Mouse (Mus musculus): ENCODE measurements around the gene Hils1. TPM values are rescaled to one million over a fixed set of nuclear protein-coding genes. Genes with fewer than 3 reads are reported as not detected.

The Hils1 gene
- polyA plus RNA-seq, 1 experiment: not detected

DNA sequence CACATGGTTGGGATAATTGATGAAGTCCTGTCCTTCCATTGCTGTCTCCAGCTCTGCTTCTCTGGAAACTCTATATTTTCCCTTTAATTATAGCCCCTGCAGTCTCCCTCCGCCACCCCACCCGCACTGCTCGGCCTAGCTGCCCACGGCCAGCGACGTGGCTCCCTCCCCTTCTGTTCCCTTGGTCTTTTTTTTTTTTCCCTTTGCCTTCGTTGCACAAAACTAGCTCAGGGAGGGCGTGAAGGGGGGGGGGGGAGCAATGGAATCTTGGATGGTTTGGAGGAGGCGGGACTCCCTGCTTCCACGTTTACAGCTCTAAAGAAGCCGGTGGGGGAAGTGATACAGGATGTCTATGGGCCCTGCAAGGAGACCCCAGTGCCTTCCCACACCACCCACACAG, 32.9 kb upstream of the Hils1 start:
- Histone ChIP-seq H3K4me3 (ENCODE audit: insufficient read depth, low read depth, low read length) (no peak overlapping the region), H3K27ac (ENCODE audit: insufficient read depth, low read depth, low read length) (no peak overlapping the region), H3K4me1 (ENCODE audit: control insufficient read depth, insufficient read depth, low read length) (peaks cover 38% of the 10 kb centered on the region)
- WGBS: 19% methylated on average over 11 of the region's 11 CpGs
- no peak for TF ChIP-seq CTCF (IDR thresholded peaks at IDR 0.05; ENCODE audit: insufficient read depth, low read depth, low read length)
- TF ChIP-seq POLR2A (IDR thresholded peaks at IDR 0.05; ENCODE audit: insufficient read depth, low read depth, low read length): no peak

DNA sequence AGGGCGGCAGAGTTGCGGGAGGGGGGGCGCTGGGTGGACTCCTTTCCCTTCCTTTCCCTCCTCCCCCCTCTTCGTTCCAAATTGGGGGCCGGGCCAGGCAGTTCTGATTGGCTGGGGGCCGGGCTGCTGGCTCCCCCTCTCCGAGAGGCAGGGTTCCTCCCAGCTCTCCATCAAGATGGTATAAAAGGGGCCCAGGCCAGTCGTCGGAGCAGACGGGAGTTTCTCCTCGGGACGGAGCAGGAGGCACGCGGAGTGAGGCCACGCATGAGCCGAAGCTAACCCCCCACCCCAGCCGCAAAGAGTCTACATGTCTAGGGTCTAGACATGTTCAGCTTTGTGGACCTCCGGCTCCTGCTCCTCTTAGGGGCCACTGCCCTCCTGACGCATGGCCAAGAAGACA, 31.3 kb upstream of the Hils1 start, which contains the start of gene Col1a1:
Gene Col1a1 (plus strand): TSS at position 180 of the 400 bp plus-strand sequence.
- Histone ChIP-seq H3K27ac (ENCODE audit: insufficient read depth, low read depth, low read length) (no peak within 1 kb of the TSS), H3K4me3 (ENCODE audit: insufficient read depth, low read depth, low read length) (no peak within 1 kb of the TSS; the same call in 1 of the 2 replicates), H3K4me1 (ENCODE audit: control insufficient read depth, insufficient read depth, low read length) (peaks cover 38% of the 10 kb centered on the region)
- 33% methylated on average over 19 of the region's 19 CpGs for WGBS
- TF ChIP-seq CTCF (IDR thresholded peaks at IDR 0.05; ENCODE audit: insufficient read depth, low read depth, low read length) (no peak), POLR2A (IDR thresholded peaks at IDR 0.05; ENCODE audit: insufficient read depth, low read depth, low read length) (no peak)

DNA sequence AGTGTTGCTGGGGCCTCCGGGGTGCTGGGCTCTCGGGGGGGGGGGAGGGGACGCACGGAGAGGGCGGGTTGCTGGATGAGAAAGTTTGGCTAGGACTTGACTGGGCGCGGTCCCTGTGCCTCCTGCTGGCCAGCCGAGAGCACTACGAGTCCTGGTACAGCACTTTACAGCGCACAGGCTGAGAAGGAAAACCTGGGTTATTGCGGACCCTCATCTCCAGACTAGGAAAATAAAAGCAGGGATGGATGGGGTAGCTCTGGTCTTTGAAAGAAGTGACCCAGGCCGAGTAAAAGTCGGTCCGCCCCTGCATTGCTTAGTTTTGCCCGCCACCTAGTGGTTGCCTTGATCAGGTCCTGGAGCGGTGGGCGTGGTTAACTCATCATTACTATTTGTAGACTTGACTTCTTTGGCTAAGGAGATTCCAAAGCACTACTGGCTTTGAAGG, 30.5 kb upstream of the Hils1 start:
- WGBS: under 1% methylated on average over 17 of the region's 17 CpGs
- Histone ChIP-seq H3K4me3 (ENCODE audit: insufficient read depth, low read depth, low read length) (no peak overlapping the region; the same call in 1 of the 2 replicates), H3K27ac (ENCODE audit: insufficient read depth, low read depth, low read length) (no peak overlapping the region), H3K4me1 (ENCODE audit: control insufficient read depth, insufficient read depth, low read length) (peaks cover 38% of the 10 kb centered on the region)
- TF ChIP-seq CTCF (IDR thresholded peaks at IDR 0.05; ENCODE audit: insufficient read depth, low read depth, low read length) (peak; percentile 100), POLR2A (IDR thresholded peaks at IDR 0.05; ENCODE audit: insufficient read depth, low read depth, low read length) (no peak)

DNA sequence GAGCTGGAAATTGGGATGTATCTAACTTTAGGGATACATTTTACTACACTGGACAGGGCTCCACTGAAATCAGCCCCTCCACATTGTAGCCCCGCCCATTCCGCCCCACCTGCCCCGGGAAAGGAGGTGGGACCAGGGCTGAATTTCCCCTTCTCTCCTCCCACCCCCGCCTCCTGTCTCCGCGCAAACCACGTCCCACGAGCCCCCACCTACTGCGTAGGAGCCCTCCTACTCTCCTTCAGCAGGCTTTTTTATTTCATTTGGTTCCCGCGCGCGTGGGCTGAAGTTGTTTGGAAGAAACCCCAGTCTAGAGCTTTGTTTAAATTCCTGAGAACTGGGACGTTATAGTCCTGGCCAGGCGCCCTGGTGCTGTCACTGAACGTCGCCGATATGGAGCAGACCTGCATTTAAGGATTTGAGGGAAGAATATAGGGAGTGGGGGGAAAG, 30.0 kb upstream of the Hils1 start:
- no peak for TF ChIP-seq POLR2A (IDR thresholded peaks at IDR 0.05; ENCODE audit: insufficient read depth, low read depth, low read length)
- TF ChIP-seq CTCF (IDR thresholded peaks at IDR 0.05; ENCODE audit: insufficient read depth, low read depth, low read length): no peak
- 2% methylated on average over 18 of the region's 18 CpGs for WGBS
- H3K4me3 ChIP-seq (ENCODE audit: insufficient read depth, low read depth, low read length): peak overlapping the region; percentile 19; the same call in 1 of the 2 replicates

DNA sequence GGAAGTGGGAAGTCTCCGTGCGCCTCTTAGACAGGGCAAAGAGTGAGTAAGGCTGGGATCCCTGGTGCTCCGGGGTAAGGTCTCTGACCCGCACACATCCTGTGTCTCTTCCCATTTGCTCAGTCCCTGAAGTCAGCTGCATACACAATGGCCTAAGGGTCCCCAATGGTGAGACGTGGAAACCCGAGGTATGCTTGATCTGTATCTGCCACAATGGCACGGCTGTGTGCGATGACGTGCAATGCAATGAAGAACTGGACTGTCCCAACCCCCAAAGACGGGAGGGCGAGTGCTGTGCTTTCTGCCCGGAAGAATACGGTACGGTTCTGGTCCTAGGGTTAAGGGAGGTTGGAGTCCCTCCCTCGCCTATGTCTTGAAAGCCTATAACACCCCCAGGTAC, 29.6 kb upstream of the Hils1 start:
- Histone ChIP-seq H3K4me1 (ENCODE audit: control insufficient read depth, insufficient read depth, low read length) (peaks cover 46% of the 10 kb centered on the region), H3K4me3 (ENCODE audit: insufficient read depth, low read depth, low read length) (peak overlapping the region; percentile 19; the same call in 1 of the 2 replicates), H3K27ac (ENCODE audit: insufficient read depth, low read depth, low read length) (no peak overlapping the region)
- 3% methylated on average over 15 of the region's 15 CpGs for WGBS
- no peak for TF ChIP-seq POLR2A (IDR thresholded peaks at IDR 0.05; ENCODE audit: insufficient read depth, low read depth, low read length)
- no peak for TF ChIP-seq CTCF (IDR thresholded peaks at IDR 0.05; ENCODE audit: insufficient read depth, low read depth, low read length)

More for the DNA sequence above, 30.0 kb upstream of the Hils1 start:
- Histone ChIP-seq H3K4me1 (ENCODE audit: control insufficient read depth, insufficient read depth, low read length) (peaks cover 42% of the 10 kb centered on the region), H3K27ac (ENCODE audit: insufficient read depth, low read depth, low read length) (no peak overlapping the region)

DNA sequence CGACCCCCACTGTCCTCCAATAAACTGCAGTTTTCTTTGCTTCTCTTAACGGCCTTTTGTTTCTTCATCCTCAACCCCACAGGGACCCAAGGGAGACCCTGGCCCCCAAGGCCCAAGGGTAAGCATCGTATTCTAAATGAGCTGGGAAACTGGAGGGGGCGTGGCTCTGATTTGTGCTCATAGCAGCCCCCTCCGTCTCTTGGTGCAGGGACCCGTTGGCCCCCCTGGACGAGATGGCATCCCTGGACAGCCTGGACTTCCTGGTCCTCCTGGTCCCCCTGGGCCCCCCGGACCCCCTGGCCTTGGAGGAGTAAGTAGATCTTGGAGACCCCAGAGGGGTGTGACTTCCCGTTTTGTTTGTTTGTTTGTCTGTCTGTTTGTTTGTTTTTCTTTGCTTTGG, 29.1 kb upstream of the Hils1 start:
- Histone ChIP-seq H3K27ac (ENCODE audit: insufficient read depth, low read depth, low read length) (no peak overlapping the region), H3K4me3 (ENCODE audit: insufficient read depth, low read depth, low read length) (no peak overlapping the region), H3K4me1 (ENCODE audit: control insufficient read depth, insufficient read depth, low read length) (peaks cover 46% of the 10 kb centered on the region)
- WGBS: 36% methylated on average over 9 of the region's 9 CpGs
- no peak for TF ChIP-seq CTCF (IDR thresholded peaks at IDR 0.05; ENCODE audit: insufficient read depth, low read depth, low read length)
- TF ChIP-seq POLR2A (IDR thresholded peaks at IDR 0.05; ENCODE audit: insufficient read depth, low read depth, low read length): no peak

DNA sequence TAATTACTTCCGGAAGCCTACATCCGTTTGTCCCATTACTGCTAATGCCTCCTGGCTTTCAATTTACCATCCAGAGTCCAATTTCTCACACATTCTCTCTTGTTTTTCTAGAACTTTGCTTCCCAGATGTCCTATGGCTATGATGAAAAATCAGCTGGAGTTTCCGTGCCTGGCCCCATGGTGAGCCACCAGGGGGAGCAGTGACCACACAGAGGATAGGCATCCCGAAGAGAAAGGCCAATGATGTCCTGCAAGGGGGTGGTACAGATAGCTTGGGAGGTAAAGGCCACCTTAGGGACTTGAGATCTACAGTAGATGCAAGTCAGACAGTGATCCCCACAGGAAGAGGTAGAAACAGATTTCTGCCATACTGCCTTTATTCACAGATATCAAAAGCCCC, 28.1 kb upstream of the Hils1 start:
- Histone ChIP-seq H3K27ac (ENCODE audit: insufficient read depth, low read depth, low read length) (no peak overlapping the region), H3K4me3 (ENCODE audit: insufficient read depth, low read depth, low read length) (no peak overlapping the region), H3K4me1 (ENCODE audit: control insufficient read depth, insufficient read depth, low read length) (peaks cover 36% of the 10 kb centered on the region)
- 14% methylated on average over 4 of the region's 4 CpGs for WGBS
- TF ChIP-seq POLR2A (IDR thresholded peaks at IDR 0.05; ENCODE audit: insufficient read depth, low read depth, low read length): no peak
- TF ChIP-seq CTCF (IDR thresholded peaks at IDR 0.05; ENCODE audit: insufficient read depth, low read depth, low read length): peak; percentile 68

DNA sequence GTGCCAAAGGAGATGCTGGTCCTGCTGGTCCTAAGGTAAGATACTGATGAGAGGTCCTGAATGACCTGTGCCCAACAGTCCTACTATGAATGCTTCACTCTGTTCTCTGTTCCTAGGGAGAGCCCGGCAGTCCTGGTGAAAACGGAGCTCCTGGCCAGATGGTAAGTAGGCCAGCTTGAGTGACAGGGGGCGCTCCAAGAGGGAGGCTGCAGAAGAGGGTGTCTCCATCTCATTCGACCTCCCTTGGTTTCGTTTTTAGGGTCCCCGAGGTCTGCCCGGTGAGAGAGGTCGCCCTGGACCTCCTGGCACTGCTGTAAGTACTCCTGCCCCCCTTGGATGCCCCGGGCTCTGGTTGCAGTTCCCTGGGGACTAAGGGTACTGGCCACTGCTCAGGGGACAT, 26.3 kb upstream of the Hils1 start:
- H3K4me3 ChIP-seq (ENCODE audit: insufficient read depth, low read depth, low read length): no peak overlapping the region
- no peak overlapping the region for H3K27ac ChIP-seq (ENCODE audit: insufficient read depth, low read depth, low read length)
- 49% methylated on average over 9 of the region's 9 CpGs for WGBS

DNA sequence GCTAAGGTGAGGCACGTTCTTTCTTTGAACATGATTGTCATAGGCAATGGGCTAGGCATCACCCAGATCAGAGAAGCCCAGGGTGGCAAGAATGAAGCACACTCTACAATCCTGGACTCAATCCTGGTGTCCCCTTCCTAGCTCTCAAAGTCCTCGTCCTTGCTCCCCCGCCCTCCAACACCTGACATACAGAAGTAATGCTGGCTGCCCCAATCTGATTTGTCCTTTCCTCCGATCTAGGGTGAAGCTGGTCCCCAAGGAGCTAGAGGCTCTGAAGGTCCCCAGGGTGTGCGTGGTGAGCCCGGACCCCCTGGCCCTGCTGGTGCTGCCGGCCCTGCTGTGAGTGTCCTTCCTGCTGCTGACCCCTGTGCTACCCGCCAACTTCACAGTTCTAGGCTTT, 25.6 kb upstream of the Hils1 start:
- Histone ChIP-seq H3K4me3 (ENCODE audit: insufficient read depth, low read depth, low read length) (no peak overlapping the region), H3K4me1 (ENCODE audit: control insufficient read depth, insufficient read depth, low read length) (peaks cover 29% of the 10 kb centered on the region)
- WGBS: 92% methylated on average over 8 of the region's 8 CpGs

More for the DNA sequence above, 26.3 kb upstream of the Hils1 start:
- TF ChIP-seq POLR2A (IDR thresholded peaks at IDR 0.05; ENCODE audit: insufficient read depth, low read depth, low read length): no peak
- no peak for TF ChIP-seq CTCF (IDR thresholded peaks at IDR 0.05; ENCODE audit: insufficient read depth, low read depth, low read length)
- peaks cover 33% of the 10 kb centered on the region for H3K4me1 ChIP-seq (ENCODE audit: control insufficient read depth, insufficient read depth, low read length)

More for the DNA sequence above, 25.6 kb upstream of the Hils1 start:
- no peak for TF ChIP-seq POLR2A (IDR thresholded peaks at IDR 0.05; ENCODE audit: insufficient read depth, low read depth, low read length)
- TF ChIP-seq CTCF (IDR thresholded peaks at IDR 0.05; ENCODE audit: insufficient read depth, low read depth, low read length): no peak
- no peak overlapping the region for H3K27ac ChIP-seq (ENCODE audit: insufficient read depth, low read depth, low read length)

All from olfactory bulb, adult 2 months (tissue).